ENCODE assay signal across 9 mouse cellular contexts in the genomic region with DNA sequence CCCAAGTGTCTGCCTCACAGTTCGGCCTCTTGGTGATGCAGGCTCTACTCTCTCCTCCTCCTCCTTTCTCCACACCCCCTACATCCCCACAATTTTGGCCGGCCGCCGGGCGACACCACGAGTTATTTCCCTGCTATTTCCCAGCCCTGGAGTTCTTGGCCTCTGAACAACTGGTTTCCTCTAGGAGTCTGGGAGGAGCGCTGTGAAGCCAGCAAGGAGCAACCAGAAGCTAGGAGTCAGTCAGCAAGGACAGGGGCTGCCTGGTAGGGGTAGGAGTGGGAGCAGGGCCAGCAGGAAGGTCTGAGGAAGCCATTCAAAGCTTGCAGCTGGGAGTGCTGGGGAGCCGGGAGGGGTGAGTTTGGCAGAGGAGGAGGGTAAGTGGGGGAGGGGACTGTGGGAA. TPM values are rescaled to one million over a fixed set of nuclear protein-coding genes. Genes with fewer than 3 reads are reported as not detected.
A peak's percentile ranks its signal among the peaks of the same experiment; 100 is the strongest.
DNase-seq lines count a peak whose midpoint lies in the region; ATAC-seq and TF ChIP-seq lines count a peak whose summit lies in the region.
"Had no signal": no experiment of that assay in that cellular context is flagged by ENCODE, and none has a peak within 500 bp of the region (broad histone marks: within the 10 kb centered on the region; RNA-seq: fewer than 3 reads in every experiment).

A gene (plus strand): TSS at position 136 of the 400 bp plus-strand sequence.

- no peak for TF ChIP-seq CTCF in testis, adult 2 months (IDR thresholded peaks at IDR 0.05; ENCODE audit: control insufficient read depth, insufficient read depth, insufficient replicate concordance, low read depth, low read length)

- intact Hi-C loops in left cerebral cortex, postnatal 14 days (cut with DNase I), result loop anchor here (5.0 kb wide), 2 partner anchors 40 to 120 kb away; a partner anchor contains a TSS

- no peak for TF ChIP-seq POLR2A in testis, adult 2 months (IDR thresholded peaks at IDR 0.05; ENCODE audit: control insufficient read depth, low read depth, low read length)

- H3K9me3 ChIP-seq in embryonic facial prominence, embryonic 10.5 days, result no peaks in the 10 kb centered on the region
- H3K9me3 ChIP-seq in intestine, embryonic 15.5 days, result no peaks in the 10 kb centered on the region
- H3K9me3 ChIP-seq in midbrain, embryonic 11.5 days (ENCODE audit: control insufficient read depth, low read length), result no peaks in the 10 kb centered on the region

- H3K27me3 ChIP-seq in embryonic facial prominence, embryonic 10.5 days (replicated peaks; ENCODE audit: low read depth, poor library complexity, severe bottlenecking), result no peaks in the 10 kb centered on the region
- H3K27me3 ChIP-seq in intestine, embryonic 15.5 days (replicated peaks), result no peaks in the 10 kb centered on the region
- H3K27me3 ChIP-seq in midbrain, embryonic 11.5 days (ENCODE audit: control insufficient read depth, insufficient read depth, low read length), result no peaks in the 10 kb centered on the region
- no peaks in the 10 kb centered on the region for H3K27me3 ChIP-seq in testis, adult 2 months (ENCODE audit: control insufficient read depth, insufficient read depth, low read length)
- H3K27me3 ChIP-seq: Patski had no signal

- H3K4me1 ChIP-seq in embryonic facial prominence, embryonic 10.5 days, result peaks cover 63% of the 10 kb centered on the region
- H3K4me1 ChIP-seq in intestine, embryonic 15.5 days (replicated peaks), result peaks cover 48% of the 10 kb centered on the region
- peaks cover 42% of the 10 kb centered on the region for H3K4me1 ChIP-seq in midbrain, embryonic 11.5 days (ENCODE audit: control insufficient read depth, insufficient read depth, low read length)
- peaks cover 26% of the 10 kb centered on the region for H3K4me1 ChIP-seq in testis, adult 2 months (ENCODE audit: control insufficient read depth, insufficient read depth, low read length)

- H3K36me3 ChIP-seq in embryonic facial prominence, embryonic 10.5 days (replicated peaks), result peaks cover 73% of the 10 kb centered on the region
- H3K36me3 ChIP-seq in intestine, embryonic 15.5 days, result peaks cover 4% of the 10 kb centered on the region; the same call in 1 of the 2 replicates
- peaks cover 5% of the 10 kb centered on the region; the same call in 1 of the 2 replicates for H3K36me3 ChIP-seq in midbrain, embryonic 11.5 days (ENCODE audit: control insufficient read depth, insufficient read depth, low read length)
- no peaks in the 10 kb centered on the region; the same call in 1 of the 2 replicates for H3K36me3 ChIP-seq in testis, adult 2 months (ENCODE audit: control insufficient read depth, insufficient read depth, low read length)

- peak within 1 kb of the TSS; percentile 42 for H3K4me2 ChIP-seq in intestine, embryonic 15.5 days (replicated peaks)
- H3K4me2 ChIP-seq in midbrain, embryonic 11.5 days, result peak within 1 kb of the TSS; percentile 34

- H3K9ac ChIP-seq in intestine, embryonic 15.5 days, result peak within 1 kb of the TSS; percentile 33; the same call in 1 of the 2 replicates
- peak within 1 kb of the TSS; percentile 44 for H3K9ac ChIP-seq in midbrain, embryonic 11.5 days (ENCODE audit: low read length)

- DNase-seq in NIH3T3 (ENCODE audit: low read depth), result peak; percentile 95
- no peak for DNase-seq in embryonic facial prominence, embryonic 10.5 days (ENCODE audit: low spot score)
- DNase-seq in gonadal fat pad, adult 2 months (ENCODE audit: low read depth), result no peak
- DNase-seq in left cerebral cortex, postnatal 14 days (ENCODE audit: low spot score in 2 of 2), result peak; percentile 72 to 79
- DNase-seq in midbrain, embryonic 11.5 days (ENCODE audit: low spot score, missing footprints), result no peak
- no peak for DNase-seq in embryo, embryonic 11 days

- WGBS in embryonic facial prominence, embryonic 10.5 days, result 38% methylated on average over 8 of the region's 8 CpGs
- WGBS in intestine, embryonic 15.5 days, result 31% methylated on average over 8 of the region's 8 CpGs
- whole genome bisulfite sequencing in midbrain, embryonic 11.5 days, result 23% methylated on average over 8 of the region's 8 CpGs

- ATAC-seq in intestine, embryonic 15.5 days, result peak; percentile 70
- peak; percentile 33; the same call in 1 of the 2 replicates for ATAC-seq in midbrain, embryonic 11.5 days (ENCODE audit: low FRiP score)
- ATAC-seq: Patski had no signal

- H3K27ac ChIP-seq in embryonic facial prominence, embryonic 10.5 days (replicated peaks), result peak within 1 kb of the TSS; percentile 75
- H3K27ac ChIP-seq in intestine, embryonic 15.5 days, result peak within 1 kb of the TSS; percentile 75
- H3K27ac ChIP-seq in midbrain, embryonic 11.5 days (ENCODE audit: low read depth, low read length), result no peak within 1 kb of the TSS; the same call in 1 of the 2 replicates
- H3K27ac ChIP-seq in testis, adult 2 months (ENCODE audit: control insufficient read depth, insufficient read depth, low read depth, low read length), result peak within 1 kb of the TSS; percentile 16; the same call in 1 of the 2 replicates

- peak within 1 kb of the TSS; percentile 40 for H3K4me3 ChIP-seq in embryonic facial prominence, embryonic 10.5 days
- peak within 1 kb of the TSS; percentile 15; the same call in 1 of the 2 replicates for H3K4me3 ChIP-seq in intestine, embryonic 15.5 days (replicated peaks)
- H3K4me3 ChIP-seq in midbrain, embryonic 11.5 days (ENCODE audit: low read depth, low read length), result no peak within 1 kb of the TSS; the same call in 1 of the 2 replicates
- H3K4me3 ChIP-seq in testis, adult 2 months (ENCODE audit: control insufficient read depth, low read depth, low read length), result peak within 1 kb of the TSS; percentile 66

RNA-seq across cellular contexts. Expression of the gene that starts here (rescaled TPM):
- 0.27 and 0.75 TPM in 2 replicates for polyA plus RNA-seq in embryonic facial prominence, embryonic 10.5 days (2016; fragmentation: Nextera tagmentation; extraction: Ambion mirVana)
- polyA plus RNA-seq in gonadal fat pad, adult 2 months (2012; rRNA removed), result 28.7 and 29.3 TPM in 2 replicates
- polyA plus RNA-seq in intestine, embryonic 15.5 days (2015; fragmentation: Nextera tagmentation; extraction: Ambion mirVana), result 3.1 and 3.5 TPM in 2 replicates
- total RNA-seq in left cerebral cortex, postnatal 14 days (2021), result 10 to 100 TPM; 17.1 to 19.6 TPM
- 0.85 and 0.99 TPM in 2 replicates for polyA plus RNA-seq in midbrain, embryonic 11.5 days (2014; fragmentation: Nextera tagmentation; extraction: Ambion mirVana)
- 2.0 and 3.1 TPM in 2 replicates for polyA plus RNA-seq in testis, adult 2 months (2012; rRNA removed)

Comparison
In these comparisons a context has a peak if more than half of its experiments do, and no peak if none do; other contexts are left out.
1. Peak in ATAC-seq, H3K9ac ChIP-seq and H3K4me2 ChIP-seq in midbrain, embryonic 11.5 days; RNA of the gene not detected or under 1 TPM.
2. DNase-seq: peak in NIH3T3 (single experiment) and left cerebral cortex, postnatal 14 days (2 of 2); none in embryonic facial prominence, embryonic 10.5 days (single experiment), gonadal fat pad, adult 2 months (single experiment), midbrain, embryonic 11.5 days (single experiment) and embryo, embryonic 11 days (single experiment).